Mouse (Mus musculus): ENCODE measurements at regions not wholly inside any gene's neighbourhood (a gene's known extent, or its start where the extent isn't known, plus 50 kb on each side); places are given as distances from the start of the nearest gene placed in this dataset.

DNA sequence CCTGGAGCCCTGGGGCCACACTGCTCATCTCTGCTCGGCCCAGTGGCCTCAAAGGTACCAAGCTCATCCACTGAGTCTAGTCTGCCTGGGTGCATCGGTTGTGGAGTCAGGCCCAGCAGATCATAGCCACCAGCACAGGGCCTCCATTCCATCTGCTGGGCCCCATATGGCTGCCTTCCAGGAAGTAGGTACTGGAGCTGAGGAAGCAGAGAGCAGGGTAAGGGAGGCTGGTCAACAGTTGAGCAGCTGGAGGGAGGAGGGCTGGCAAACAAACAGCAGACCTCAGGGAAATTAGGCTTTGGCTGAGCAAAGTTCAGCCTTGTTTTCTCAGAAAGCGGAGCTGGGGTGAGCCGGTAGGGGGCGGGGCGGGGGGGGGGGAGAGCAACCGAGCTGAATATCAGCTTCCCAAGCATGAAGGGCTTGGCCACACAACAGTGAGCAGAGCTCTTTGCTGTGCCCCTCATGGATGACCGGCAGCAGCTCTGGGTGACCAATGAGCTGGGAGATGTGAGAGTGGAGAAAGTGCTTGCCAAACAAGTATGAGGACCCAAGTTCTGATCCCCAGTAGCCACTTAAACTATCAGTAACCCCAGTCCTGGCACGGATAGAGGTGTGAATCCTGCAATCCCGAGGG lies 121.0 kb downstream of the Tomm20 start:
- Histone ChIP-seq H3K36me3 (replicated peaks in 1 of 2; ENCODE audit: control insufficient read depth in 1 of 2, insufficient read depth in 1 of 2, low read length in 1 of 2) (peaks cover 0 to 3% of the 10 kb centered on the region in 2 experiments), H3K79me2 (replicated peaks; ENCODE audit: control insufficient read depth, extremely low read depth, insufficient read depth, poor library complexity, severe bottlenecking) (no peaks in the 10 kb centered on the region), H3K4me2 (ENCODE audit: insufficient read depth, low read depth, poor library complexity, severe bottlenecking) (no peak overlapping the region), H3K27ac (ENCODE audit: insufficient read depth, low read depth) (peak overlapping the region; percentile 47; the same call in 1 of the 2 replicates), H3K27me3 (replicated peaks) (no peaks in the 10 kb centered on the region), H3K4me3 (replicated peaks in 1 of 3; ENCODE audit: low read depth in 2 of 3, low read length in 2 of 3, poor library complexity in 1 of 3) (peak overlapping the region in 1 of 3 experiments; percentile 25), H3K9me3 (replicated peaks; ENCODE audit: low read length) (no peaks in the 10 kb centered on the region), H3K9ac (ENCODE audit: insufficient read depth, low read depth) (no peak overlapping the region), H3K4me1 (ENCODE audit: control insufficient read depth in 1 of 2, insufficient read depth in 2 of 2) (peaks cover 31 to 93% of the 10 kb centered on the region in 2 experiments)
- DNase-seq (ENCODE audit: extremely low read depth) = no peak
- dilution Hi-C loops (cut with MboI; ENCODE audit: extremely low pct_ligation_motif_present, extremely low pct_unique_long_range_greater_than_20kb, low sequenced_read_pairs) = no loop called here
- TF ChIP-seq CHD2 (IDR thresholded peaks at IDR 0.05; ENCODE audit: low read length) = no peak
- 0 out of 2 replicates have a peak, but pooled peaks have one; percentile 14 for TF ChIP-seq ETS1 (conservative IDR thresholded peaks at IDR 0.05; ENCODE audit: low read depth, low read length)
- in situ Hi-C loops (cut with MboI; ENCODE audit: low pct_ligation_motif_present, low pct_unique_long_range_greater_than_20kb, low sequenced_read_pairs) = no loop called here

DNA sequence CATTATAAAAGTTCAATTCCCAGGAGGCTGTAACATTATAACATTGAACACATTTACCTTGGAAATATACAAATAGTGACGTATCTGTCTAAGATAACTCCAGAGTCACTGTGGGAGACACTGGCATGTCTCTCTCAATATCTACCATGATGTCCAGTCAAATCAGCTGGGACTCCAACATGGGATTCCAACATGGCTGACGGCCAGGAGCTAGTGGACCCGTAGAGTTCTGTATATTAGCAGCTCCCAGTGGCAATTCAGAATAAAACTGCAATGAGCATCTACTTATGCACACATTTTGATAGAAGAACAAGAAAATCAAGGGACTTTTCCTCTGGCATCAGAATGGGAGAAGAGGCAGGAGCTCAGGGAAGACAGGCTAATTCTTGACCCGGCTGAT lies 123.4 kb downstream of the Tomm20 start:
- H3K36me3 ChIP-seq (replicated peaks in 1 of 2; ENCODE audit: control insufficient read depth in 1 of 2, insufficient read depth in 1 of 2, low read length in 1 of 2) = peaks cover 0 to 2% of the 10 kb centered on the region in 2 experiments
- in situ Hi-C loops (cut with MboI; ENCODE audit: low pct_ligation_motif_present, low pct_unique_long_range_greater_than_20kb, low sequenced_read_pairs) = no loop called here
- no peak overlapping the region for H3K4me3 ChIP-seq (replicated peaks in 1 of 3; ENCODE audit: low read depth in 2 of 3, low read length in 2 of 3, poor library complexity in 1 of 3)
- TF ChIP-seq E2F4 (IDR thresholded peaks at IDR 0.05; ENCODE audit: insufficient replicate concordance, low read depth, low read length) = no peak
- TF ChIP-seq ZNF384 (IDR thresholded peaks at IDR 0.05; ENCODE audit: low read depth, low read length) = no peak
- no peak for TF ChIP-seq JUN (IDR thresholded peaks at IDR 0.05; ENCODE audit: insufficient read depth, low read depth, low read length)
- no peak for TF ChIP-seq POLR2A (IDR thresholded peaks at IDR 0.05; ENCODE audit: low read depth, low read length)
- TF ChIP-seq CHD1 (IDR thresholded peaks at IDR 0.05; ENCODE audit: low read depth, low read length) = no peak
- no peak for TF ChIP-seq IRF4 (IDR thresholded peaks at IDR 0.05; ENCODE audit: low read depth, low read length)
- TF ChIP-seq MAX (IDR thresholded peaks at IDR 0.05; ENCODE audit: low read length) = no peak
- no peak for TF ChIP-seq NELFE (IDR thresholded peaks at IDR 0.05; ENCODE audit: low read depth, low read length)
- no peak for TF ChIP-seq ZKSCAN1 (IDR thresholded peaks at IDR 0.05; ENCODE audit: borderline replicate concordance, low read depth, low read length)
- no peak for TF ChIP-seq CHD2 (IDR thresholded peaks at IDR 0.05; ENCODE audit: low read length)
- TF ChIP-seq USF1 (IDR thresholded peaks at IDR 0.05; ENCODE audit: low read depth, low read length) = no peak
- no peak for TF ChIP-seq POLR2AphosphoS2 (IDR thresholded peaks at IDR 0.05; ENCODE audit: low read depth, low read length)
- TF ChIP-seq KAT2A (IDR thresholded peaks at IDR 0.05; ENCODE audit: insufficient replicate concordance, low read length) = no peak
- no peak for TF ChIP-seq CTCF (conservative IDR thresholded peaks at IDR 0.05 in 1 of 2, IDR thresholded peaks at IDR 0.05 in 1 of 2; ENCODE audit: low read depth in 2 of 2, low read length in 2 of 2)
- no peak for TF ChIP-seq HCFC1 (IDR thresholded peaks at IDR 0.05; ENCODE audit: low read depth, low read length)
- no peak for TF ChIP-seq ELF1 (IDR thresholded peaks at IDR 0.05; ENCODE audit: low read depth, low read length)
- TF ChIP-seq MXI1 (IDR thresholded peaks at IDR 0.05; ENCODE audit: low read depth, low read length) = no peak
- no peak for TF ChIP-seq GABPA (IDR thresholded peaks at IDR 0.05; ENCODE audit: insufficient replicate concordance, low read depth, low read length)
- TF ChIP-seq MYC (IDR thresholded peaks at IDR 0.05; ENCODE audit: low read depth, low read length) = no peak
- TF ChIP-seq JUND (conservative IDR thresholded peaks at IDR 0.05; ENCODE audit: low read depth, low read length) = no peak
- H3K9me3 ChIP-seq (replicated peaks; ENCODE audit: low read length) = no peaks in the 10 kb centered on the region
- no peaks in the 10 kb centered on the region for H3K79me2 ChIP-seq (replicated peaks; ENCODE audit: control insufficient read depth, extremely low read depth, insufficient read depth, poor library complexity, severe bottlenecking)
- H3K4me2 ChIP-seq (ENCODE audit: insufficient read depth, low read depth, poor library complexity, severe bottlenecking) = no peak overlapping the region
- no peak overlapping the region for H3K9ac ChIP-seq (ENCODE audit: insufficient read depth, low read depth)
- DNase-seq (ENCODE audit: extremely low read depth) = no peak
- peaks cover 38 to 95% of the 10 kb centered on the region in 2 experiments for H3K4me1 ChIP-seq (ENCODE audit: control insufficient read depth in 1 of 2, insufficient read depth in 2 of 2)
- no peak overlapping the region for H3K27ac ChIP-seq (ENCODE audit: insufficient read depth, low read depth)
- H3K27me3 ChIP-seq (replicated peaks) = no peaks in the 10 kb centered on the region
- dilution Hi-C loops (cut with MboI; ENCODE audit: extremely low pct_ligation_motif_present, extremely low pct_unique_long_range_greater_than_20kb, low sequenced_read_pairs) = no loop called here
